Mouse (Mus musculus): ENCODE data around the gene Dpm2.

GRCm38 (mm10) chr2:32621517-32621859 lies 50.8 kb downstream of the Dpm2 start, which contains the start of gene Ak1:
- no peak for TF ChIP-seq CTCF (conservative IDR thresholded peaks at IDR 0.05; ENCODE audit: low read length)
- no peak for TF ChIP-seq POU5F1 (IDR thresholded peaks at IDR 0.05; ENCODE audit: borderline replicate concordance, low read length)
- no peak for TF ChIP-seq NANOG (IDR thresholded peaks at IDR 0.05; ENCODE audit: borderline replicate concordance, low read length)

Data from E14TG2a.4 (cell line).